Mouse (Mus musculus) stomach, embryonic 15.5 days (tissue): ENCODE data around the gene Isoc2b. TPM values are rescaled to one million over a fixed set of nuclear protein-coding genes. Genes with fewer than 3 reads are reported as not detected.
"Not testable (repeated sequence)": the region's sequence is repeated elsewhere in the genome, so short reads cannot be mapped to it uniquely, and the experiment has no call there.

Experiments used
- ATAC-seq: fragments of 200-750 bp; cut with Nextera tagmentation; 2 replicates; pipeline ENCODE4 v1.8.0; 2017; ENCODE audit warnings: low read depth, moderate number of reproducible peaks, moderate TSS enrichment; ENCODE audit not compliant: insufficient read depth, low FRiP score
- H3K27ac ChIP-seq: fragments of 300-500 bp; sonication (generic); 2 replicates; pipeline ENCODE4 v1.5.1; 2015; ENCODE audit warnings: mild to moderate bottlenecking, inconsistent platforms
- H3K27me3 ChIP-seq: fragments of 300-500 bp; sonication (generic); replicated peaks from 2 replicates; pipeline ENCODE4 v1.6.1; 2015; ENCODE audit warnings: inconsistent platforms
- H3K36me3 ChIP-seq: fragments of 300-500 bp; sonication (generic); 2 replicates; pipeline ENCODE4 v1.6.1; 2015; ENCODE audit warnings: inconsistent platforms
- H3K4me1 ChIP-seq: fragments of 300-500 bp; sonication (generic); 2 replicates; pipeline ENCODE4 v1.6.1; 2015; ENCODE audit warnings: inconsistent platforms
- H3K4me2 ChIP-seq: fragments of 300-500 bp; sonication (generic); 2 replicates; pipeline ENCODE4 v1.6.1; 2015; ENCODE audit warnings: mild to moderate bottlenecking, inconsistent platforms
- H3K4me3 ChIP-seq: fragments of 300-500 bp; sonication (generic); replicated peaks from 2 replicates; pipeline ENCODE4 v1.5.1; 2015; ENCODE audit warnings: inconsistent platforms
- H3K9ac ChIP-seq: fragments of 300-500 bp; sonication (generic); 2 replicates; pipeline ENCODE4 v1.6.1; 2015; ENCODE audit warnings: inconsistent platforms
- H3K9me3 ChIP-seq: fragments of 300-500 bp; sonication (generic); 2 replicates; pipeline ENCODE4 v1.6.1; 2016; ENCODE audit warnings: inconsistent platforms
- WGBS: fragments of 180-500 bp; shearing (Covaris S2); methylation state at CpG from one replicate; pipeline ENCODE4 v1.1.7; 2015; 5-methylcytosine and 5-hydroxymethylcytosine counted together
- polyA plus RNA-seq: library from polyadenylated mRNA; unstranded; fragments of >200 nt; fragmentation: Nextera tagmentation; extraction: Ambion mirVana; gene quantifications from 2 replicates; pipeline ENCODE4 v1.2.1, GENCODE M21; 2015

Isoc2b gene
- polyA plus RNA-seq, 1 experiment from 2014 or later: 12.9 TPM

DNA sequence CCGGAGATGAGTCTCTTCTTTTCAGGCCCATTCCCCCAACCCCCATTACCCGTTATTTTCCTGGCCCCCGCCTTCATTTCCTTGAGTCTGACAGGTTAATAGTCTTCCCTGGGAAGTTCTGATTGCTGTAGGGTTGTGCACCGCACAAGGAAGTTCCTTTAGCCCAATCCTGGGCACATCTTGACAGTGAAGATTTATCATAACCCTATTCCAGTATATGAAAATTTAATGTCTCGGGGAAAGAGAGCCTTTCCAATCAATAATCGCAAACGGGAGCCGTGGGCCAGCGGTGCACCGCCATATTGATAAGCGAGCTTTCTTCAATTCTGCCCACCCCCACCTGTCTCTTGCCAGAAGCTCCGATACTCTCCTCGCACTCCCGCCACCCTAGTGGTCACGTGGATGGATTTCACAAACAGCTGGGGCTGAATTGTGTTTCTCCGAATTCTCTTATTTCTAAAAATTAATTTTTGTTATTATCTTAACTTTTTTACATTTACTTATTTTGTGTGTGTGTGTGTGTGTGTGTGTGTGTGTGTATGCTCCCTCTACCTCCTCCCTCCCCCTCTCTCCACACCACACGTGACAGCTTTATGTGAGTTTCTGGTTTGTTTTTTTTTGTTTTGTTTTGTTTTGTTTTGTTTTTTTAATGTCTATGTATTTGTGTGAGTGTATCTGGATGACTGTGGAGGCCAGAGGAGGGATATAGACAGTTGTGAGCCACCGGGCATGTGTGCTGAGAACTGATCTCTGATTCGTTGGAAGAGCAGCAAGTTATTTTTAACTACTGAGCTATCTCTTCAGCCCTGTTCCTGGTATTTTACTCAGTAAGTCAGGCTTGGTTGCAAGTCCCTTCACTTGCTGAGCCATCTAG, 29.8 kb upstream of the Isoc2b start:
- Histone ChIP-seq H3K4me1 (peaks cover 5% of the 10 kb centered on the region; the same call in 1 of the 2 replicates), H3K27ac (no peak overlapping the region), H3K9me3 (no peaks in the 10 kb centered on the region), H3K4me2 (peak overlapping the region; percentile 52), H3K36me3 (no peaks in the 10 kb centered on the region), H3K9ac (no peak overlapping the region), H3K4me3 (peak overlapping the region; percentile 30), H3K27me3 (no peaks in the 10 kb centered on the region)
- 6% methylated on average over 19 of the region's 19 CpGs for WGBS
- ATAC-seq: peak; percentile 33; the same call in 1 of the 2 replicates

DNA sequence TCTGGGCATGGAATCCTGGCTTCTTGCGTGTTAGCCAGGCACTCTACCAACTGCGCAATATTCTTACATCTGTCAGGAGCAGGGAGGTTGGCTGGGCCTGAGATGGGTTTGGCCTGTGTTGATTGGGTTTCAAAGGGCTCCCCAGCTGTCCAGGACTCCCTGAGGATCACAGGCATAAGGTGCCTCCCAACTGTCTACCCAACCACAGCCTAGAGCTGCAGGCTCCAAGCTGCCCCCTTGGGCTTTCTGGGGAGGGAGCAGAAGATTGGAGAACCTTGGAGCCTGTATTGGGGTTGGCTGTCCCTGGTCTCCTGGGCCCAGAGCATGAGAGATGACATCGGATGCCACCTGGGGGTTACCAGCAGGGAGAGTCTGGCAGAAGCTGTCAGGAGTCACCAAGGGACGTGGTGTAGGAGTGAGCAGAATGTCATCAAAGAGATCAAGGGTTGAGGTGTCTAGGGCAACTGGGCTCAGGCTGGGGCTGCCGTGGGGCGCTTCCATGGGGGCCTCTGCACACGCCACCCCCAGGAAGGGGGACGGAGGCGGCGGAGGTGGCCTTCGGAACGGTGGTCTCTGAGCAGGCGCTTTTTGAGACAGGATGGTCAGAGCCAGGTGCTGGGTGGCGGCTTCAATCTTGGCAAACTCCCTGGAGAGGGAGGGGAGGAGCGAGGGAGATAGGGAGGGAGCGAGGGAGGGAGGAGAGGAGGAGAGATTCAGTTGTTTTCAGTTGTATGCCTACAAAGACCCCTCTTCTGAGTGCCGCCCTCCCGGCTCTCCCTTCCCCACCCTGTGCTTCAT, 29.0 kb upstream of the Isoc2b start:
- ATAC-seq: peak; percentile 16
- H3K9me3 ChIP-seq: no peaks in the 10 kb centered on the region
- H3K4me1 ChIP-seq: peaks cover 5% of the 10 kb centered on the region; the same call in 1 of the 2 replicates
- no peak overlapping the region for H3K27ac ChIP-seq
- H3K36me3 ChIP-seq: no peaks in the 10 kb centered on the region
- 14% methylated on average over 18 of the region's 18 CpGs for WGBS
- H3K4me2 ChIP-seq: peak overlapping the region; percentile 52
- no peak overlapping the region for H3K9ac ChIP-seq
- H3K4me3 ChIP-seq: peak overlapping the region; percentile 30
- H3K27me3 ChIP-seq: no peaks in the 10 kb centered on the region

- no peak overlapping the region for H3K4me3 ChIP-seq
- H3K27me3 ChIP-seq: no peaks in the 10 kb centered on the region
- 56% methylated on average over 11 of the region's 11 CpGs for WGBS
- H3K27ac ChIP-seq: no peak overlapping the region
- H3K4me1 ChIP-seq: peaks cover 5% of the 10 kb centered on the region; the same call in 1 of the 2 replicates
- ATAC-seq: no peak
- H3K9me3 ChIP-seq: no peaks in the 10 kb centered on the region
- H3K9ac ChIP-seq: no peak overlapping the region
- H3K4me2 ChIP-seq: no peak overlapping the region
- no peaks in the 10 kb centered on the region for H3K36me3 ChIP-seq
These were observed 25.1 kb upstream of the Isoc2b start for GRCm38 (mm10) chr7:4895186-4895585.

GRCm38 (mm10) chr7:4886680-4887079, 16.6 kb upstream of the Isoc2b start:
- Histone ChIP-seq H3K4me1 (no peaks in the 10 kb centered on the region), H3K27me3 (no peaks in the 10 kb centered on the region), H3K4me2 (no peak overlapping the region), H3K27ac (no peak overlapping the region), H3K9me3 (no peaks in the 10 kb centered on the region), H3K36me3 (peaks cover 3% of the 10 kb centered on the region; the same call in 1 of the 2 replicates), H3K9ac (no peak overlapping the region), H3K4me3 (no peak overlapping the region)
- ATAC-seq: no peak
- 37% methylated on average over 4 of the region's 4 CpGs for WGBS

DNA sequence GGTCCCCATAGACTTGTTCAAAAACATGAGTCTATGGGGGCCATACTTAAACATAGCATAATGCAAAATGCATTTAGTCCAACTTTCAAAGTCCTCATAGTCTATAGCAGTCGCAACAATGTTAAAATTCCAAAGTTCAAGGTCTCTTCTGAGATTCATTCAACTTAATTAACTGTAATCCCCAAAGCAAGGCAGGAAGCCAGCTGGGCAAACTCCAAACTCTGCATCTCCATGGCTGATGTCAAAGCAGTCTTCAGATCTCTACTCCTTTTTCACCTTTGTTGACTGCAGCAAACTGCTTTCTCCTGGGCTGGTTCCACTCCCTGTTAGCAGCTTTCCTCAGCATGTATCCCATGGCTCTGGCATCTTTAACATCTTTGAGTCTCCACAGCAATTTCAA, 9.0 kb upstream of the Isoc2b start:
- H3K4me3 ChIP-seq, H3K4me2 ChIP-seq, ATAC-seq, H3K9me3 ChIP-seq, H3K9ac ChIP-seq, H3K27me3 ChIP-seq, H3K36me3 ChIP-seq, H3K27ac ChIP-seq, H3K4me1 ChIP-seq: not testable (repeated sequence)
- 84% methylated on average over 1 of the region's 1 CpGs for WGBS

- ATAC-seq: no peak
- peak overlapping the region; percentile 74 for H3K4me2 ChIP-seq
These were observed 8.1 kb upstream of the Isoc2b start for GRCm38 (mm10) chr7:4878186-4878585.

GRCm38 (mm10) chr7:4877226-4877625, 7.2 kb upstream of the Isoc2b start:
- H3K4me2 ChIP-seq: peak overlapping the region; percentile 74
- H3K36me3 ChIP-seq: peaks cover 3% of the 10 kb centered on the region; the same call in 1 of the 2 replicates
- peak overlapping the region; percentile 50 for H3K9ac ChIP-seq
- ATAC-seq: peak; percentile 9; the same call in 1 of the 2 replicates
- 0 out of 2 replicates have a peak, but pooled peaks cover 6% of the 10 kb centered on the region for H3K4me1 ChIP-seq
- H3K27me3 ChIP-seq: no peaks in the 10 kb centered on the region
- peak overlapping the region; percentile 61 for H3K27ac ChIP-seq
- H3K9me3 ChIP-seq: no peaks in the 10 kb centered on the region
- WGBS: 6% methylated on average over 11 of the region's 11 CpGs
- peak overlapping the region; percentile 62 for H3K4me3 ChIP-seq

More at GRCm38 (mm10) chr7:4878186-4878585, 8.1 kb upstream of the Isoc2b start:
- no peaks in the 10 kb centered on the region for H3K9me3 ChIP-seq
- H3K4me1 ChIP-seq: 0 out of 2 replicates have a peak, but pooled peaks cover 6% of the 10 kb centered on the region
- H3K27ac ChIP-seq: no peak overlapping the region
- no peaks in the 10 kb centered on the region for H3K27me3 ChIP-seq
- no peak overlapping the region for H3K4me3 ChIP-seq
- no peak overlapping the region for H3K9ac ChIP-seq
- peaks cover 3% of the 10 kb centered on the region; the same call in 1 of the 2 replicates for H3K36me3 ChIP-seq

DNA sequence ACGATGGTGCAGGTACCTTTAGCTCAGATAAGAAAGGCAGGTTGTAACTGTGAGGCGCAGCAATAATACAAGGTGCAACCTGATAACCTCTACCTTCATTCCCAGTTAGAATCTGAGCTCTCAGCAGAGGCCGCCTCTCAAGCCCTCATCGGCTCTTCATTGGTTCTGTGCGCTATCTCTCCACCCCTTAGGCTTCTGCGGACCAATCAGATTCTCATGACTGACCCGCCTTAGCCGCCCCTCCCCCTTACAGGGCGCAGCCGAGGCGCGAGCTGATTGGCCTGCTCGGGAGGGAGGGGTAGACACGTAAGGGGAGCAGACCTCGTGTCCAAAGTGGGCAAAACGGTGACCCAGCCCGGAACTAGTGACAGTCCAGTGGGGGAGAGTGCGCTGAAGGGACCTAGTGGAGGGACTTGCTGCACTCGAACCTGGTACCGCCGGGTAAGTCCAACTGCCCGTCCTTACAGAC, 6.7 kb upstream of the Isoc2b start, which contains the start of gene Isoc2a:
Gene Isoc2a, plus strand, starts transcription at position 401 of the 469 bp plus-strand sequence.
- H3K4me1 ChIP-seq: 0 out of 2 replicates have a peak, but pooled peaks cover 6% of the 10 kb centered on the region
- WGBS: under 1% methylated on average over 21 of the region's 22 CpGs
- H3K9me3 ChIP-seq: no peaks in the 10 kb centered on the region
- H3K4me3 ChIP-seq: peak within 1 kb of the TSS; percentile 62
- H3K9ac ChIP-seq: peak within 1 kb of the TSS; percentile 50
- ATAC-seq: peak; percentile 100
- H3K27me3 ChIP-seq: no peaks in the 10 kb centered on the region
- H3K27ac ChIP-seq: peak within 1 kb of the TSS; percentile 68
- peak within 1 kb of the TSS; percentile 74 for H3K4me2 ChIP-seq
- no peaks in the 10 kb centered on the region for H3K36me3 ChIP-seq

GRCm38 (mm10) chr7:4866631-4867180, 3.4 kb downstream of the Isoc2b start:
- Histone ChIP-seq H3K9ac (peak overlapping the region; percentile 24; the same call in 1 of the 2 replicates), H3K36me3 (no peaks in the 10 kb centered on the region), H3K4me3 (peak overlapping the region; percentile 51), H3K9me3 (no peaks in the 10 kb centered on the region), H3K4me1 (peaks cover 6% of the 10 kb centered on the region; the same call in 1 of the 2 replicates), H3K27ac (peak overlapping the region; percentile 76), H3K27me3 (no peaks in the 10 kb centered on the region), H3K4me2 (peak overlapping the region; percentile 54)
- 27% methylated on average over 10 of the region's 10 CpGs for WGBS
- no peak for ATAC-seq

DNA sequence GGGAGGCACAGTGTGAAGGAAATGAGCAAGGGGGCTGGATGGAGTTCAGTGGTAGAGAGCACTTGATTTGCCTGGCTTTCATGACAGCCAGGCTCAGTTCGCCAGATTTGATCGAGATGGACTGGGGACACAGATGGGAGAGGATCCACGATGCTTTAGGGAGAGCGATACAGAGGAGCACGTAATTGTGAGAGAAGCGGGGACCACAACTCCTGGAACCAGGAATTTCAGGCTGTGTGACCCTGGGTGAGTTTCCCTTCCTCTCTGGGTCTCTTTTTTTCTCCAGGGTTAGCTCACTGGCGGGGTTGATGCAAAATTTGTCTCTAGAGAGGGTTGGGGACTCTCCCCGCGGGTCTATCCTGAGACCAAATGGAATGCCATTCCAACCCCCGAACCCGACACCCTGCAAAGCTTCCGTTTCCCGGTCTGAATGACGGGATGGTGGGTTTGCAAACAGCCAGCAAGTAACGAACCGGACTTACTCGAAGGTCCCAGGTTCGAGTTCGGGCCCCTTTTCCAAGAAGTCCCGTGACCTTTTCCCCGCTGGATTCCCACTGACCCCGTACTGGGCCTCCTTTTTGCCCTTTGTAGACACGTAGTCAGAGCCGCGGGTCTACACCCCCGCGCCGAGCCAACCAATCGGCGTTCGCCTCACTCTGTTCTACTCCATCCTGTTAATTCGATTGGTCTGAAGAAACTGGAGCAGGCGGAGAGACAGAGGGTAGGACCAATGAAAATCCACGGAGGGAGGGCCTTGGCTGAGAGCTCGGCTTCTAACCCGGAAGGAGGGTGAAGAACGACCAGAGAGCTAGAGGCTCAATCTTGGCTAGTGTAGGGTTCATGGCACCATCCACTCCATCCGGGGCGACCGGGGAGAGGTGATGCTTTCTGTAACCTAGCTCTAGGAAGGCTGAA, 4.2 kb downstream of the Isoc2b start:
- Histone ChIP-seq H3K9me3 (no peaks in the 10 kb centered on the region), H3K27ac (peak overlapping the region; percentile 76), H3K4me2 (peak overlapping the region; percentile 61), H3K9ac (peak overlapping the region; percentile 24; the same call in 1 of the 2 replicates), H3K36me3 (no peaks in the 10 kb centered on the region), H3K27me3 (no peaks in the 10 kb centered on the region), H3K4me3 (peak overlapping the region; percentile 51), H3K4me1 (peaks cover 6% of the 10 kb centered on the region; the same call in 1 of the 2 replicates)
- WGBS: 6% methylated on average over 40 of the region's 40 CpGs
- peak; percentile 100 for ATAC-seq
